In the genomic region with DNA sequence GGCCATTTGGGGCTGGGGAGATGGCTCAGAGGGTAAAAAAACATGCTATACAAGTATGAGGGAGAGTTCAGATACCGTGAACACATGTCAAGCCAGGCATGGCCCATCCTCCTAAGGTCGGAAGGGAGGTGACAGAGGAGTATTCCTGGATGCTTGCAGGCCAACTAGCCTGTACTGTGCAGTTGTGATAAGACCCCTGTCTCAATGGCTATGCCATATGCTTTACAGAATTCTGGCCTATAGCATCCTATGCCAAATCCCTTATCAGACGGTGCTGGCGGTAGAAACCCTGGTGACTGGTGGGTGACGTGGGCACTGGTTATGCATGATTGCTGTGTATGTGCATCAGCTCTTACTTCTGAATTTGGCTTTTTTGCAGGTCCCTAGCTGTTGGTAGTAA, we compare ENCODE assay signal across 27 mouse cellular contexts. TPM values are rescaled to one million over a fixed set of nuclear protein-coding genes. Genes with fewer than 3 reads are reported as not detected.
DNase-seq lines count a peak whose midpoint lies in the region; ATAC-seq lines count a peak whose summit lies in the region.
"Had no signal": no experiment of that assay in that cellular context is flagged by ENCODE, and none has a peak within 500 bp of the region (broad histone marks: within the 10 kb centered on the region; RNA-seq: fewer than 3 reads in every experiment).

No protein-coding gene starts in this region.

- no peak for DNase-seq in kidney, adult 11 months
- DNase-seq in c-Kit-positive CD71-positive TER-119-negative erythroid progenitor cells, embryonic 14.5 days (ENCODE audit: low read depth), result peak; percentile 56
- DNase-seq in liver, result peak; percentile 58
- DNase-seq in left cerebral cortex, adult 18-20 months (ENCODE audit: low spot score in 2 of 2), result no peak
- no peak for DNase-seq in layer of hippocampus, postnatal 10 days (ENCODE audit: low spot score in 2 of 2)
- no peak for DNase-seq in embryonic facial prominence, embryonic 10.5 days (ENCODE audit: low spot score)
- DNase-seq: adrenal gland, postnatal 25 days; cerebellum, adult 11-12 months; cerebellum, postnatal 10 days; gastrocnemius, adult 2 months; heart, postnatal 4 days; kidney, postnatal 36 days; lung, postnatal 10 days; retina, postnatal 1 day; right cerebral cortex, postnatal 25 days had no signal

- no peaks in the 10 kb centered on the region for H3K4me1 ChIP-seq in kidney, embryonic 15.5 days
- H3K4me1 ChIP-seq in liver, embryonic 16.5 days (ENCODE audit: control insufficient read depth, low read depth, low read length), result peaks cover 22% of the 10 kb centered on the region
- H3K4me1 ChIP-seq in embryonic facial prominence, embryonic 10.5 days, result no peaks in the 10 kb centered on the region
- H3K4me1 ChIP-seq: embryonic facial prominence, embryonic 12.5 days; heart, embryonic 10.5 days; limb, embryonic 15.5 days; neural tube, embryonic 13.5 days had no signal

- no peaks in the 10 kb centered on the region for H3K9me3 ChIP-seq in kidney, embryonic 15.5 days (replicated peaks)
- H3K9me3 ChIP-seq in liver, embryonic 16.5 days (replicated peaks; ENCODE audit: control insufficient read depth, low read length), result no peaks in the 10 kb centered on the region
- no peaks in the 10 kb centered on the region for H3K9me3 ChIP-seq in embryonic facial prominence, embryonic 10.5 days
- H3K9me3 ChIP-seq: embryonic facial prominence, embryonic 12.5 days; heart, embryonic 10.5 days; limb, embryonic 15.5 days; megakaryocyte, embryonic 14.5 days; neural tube, embryonic 13.5 days had no signal

- H3K4me3 ChIP-seq in kidney, embryonic 15.5 days (replicated peaks), result no peak overlapping the region
- no peak overlapping the region for H3K4me3 ChIP-seq in liver, embryonic 16.5 days (ENCODE audit: low read depth, low read length)
- H3K4me3 ChIP-seq in embryonic facial prominence, embryonic 10.5 days, result no peak overlapping the region
- H3K4me3 ChIP-seq: embryonic facial prominence, embryonic 12.5 days; gastrocnemius, adult 2 months; heart, embryonic 10.5 days; limb, embryonic 15.5 days; megakaryocyte, embryonic 14.5 days; myocyte; neural tube, embryonic 13.5 days had no signal

- H3K9ac ChIP-seq in kidney, embryonic 15.5 days, result no peak overlapping the region
- no peak overlapping the region for H3K9ac ChIP-seq in liver, embryonic 16.5 days (ENCODE audit: low read depth, low read length)
- H3K9ac ChIP-seq: embryonic facial prominence, embryonic 12.5 days; hindbrain, embryonic 14.5 days; limb, embryonic 15.5 days; neural tube, embryonic 13.5 days had no signal

- 0 out of 2 replicates have a peak, but pooled peaks have one; percentile 12 for ATAC-seq in kidney, embryonic 15.5 days (replicated peaks; ENCODE audit: low FRiP score)
- peak; percentile 96 for ATAC-seq in liver, embryonic 16.5 days (ENCODE audit: low read depth)
- ATAC-seq: forebrain, embryonic 14.5 days; midbrain, embryonic 16.5 days had no signal

- H3K27me3 ChIP-seq in kidney, embryonic 15.5 days, result no peaks in the 10 kb centered on the region
- H3K27me3 ChIP-seq in liver, embryonic 16.5 days (ENCODE audit: control insufficient read depth, insufficient read depth, low read depth, low read length), result no peaks in the 10 kb centered on the region
- H3K27me3 ChIP-seq in embryonic facial prominence, embryonic 10.5 days (replicated peaks; ENCODE audit: low read depth, poor library complexity, severe bottlenecking), result no peaks in the 10 kb centered on the region
- H3K27me3 ChIP-seq: embryonic facial prominence, embryonic 12.5 days; limb, embryonic 15.5 days; megakaryocyte, embryonic 14.5 days; neural tube, embryonic 13.5 days had no signal

- peaks cover 73% of the 10 kb centered on the region for H3K36me3 ChIP-seq in kidney, embryonic 15.5 days
- H3K36me3 ChIP-seq in liver, embryonic 16.5 days (ENCODE audit: control insufficient read depth, insufficient read depth), result peaks cover 34% of the 10 kb centered on the region
- peaks cover 99% of the 10 kb centered on the region for H3K36me3 ChIP-seq in embryonic facial prominence, embryonic 10.5 days (replicated peaks)

- H3K27ac ChIP-seq in kidney, embryonic 15.5 days, result no peak overlapping the region
- peak overlapping the region; percentile 43 for H3K27ac ChIP-seq in liver, embryonic 16.5 days (ENCODE audit: low read length)
- H3K27ac ChIP-seq in embryonic facial prominence, embryonic 10.5 days (replicated peaks), result no peak overlapping the region
- H3K27ac ChIP-seq: embryonic facial prominence, embryonic 12.5 days; gastrocnemius, adult 2 months; heart, embryonic 10.5 days; hindbrain, embryonic 14.5 days; limb, embryonic 15.5 days; neural tube, embryonic 13.5 days had no signal

- H3K4me2 ChIP-seq in kidney, embryonic 15.5 days, result no peak overlapping the region
- H3K4me2 ChIP-seq in liver, embryonic 16.5 days (ENCODE audit: low read depth, low read length), result peak overlapping the region; percentile 10; the same call in 1 of the 2 replicates
- H3K4me2 ChIP-seq: embryonic facial prominence, embryonic 12.5 days; hindbrain, embryonic 14.5 days; limb, embryonic 15.5 days; neural tube, embryonic 13.5 days had no signal

- 90% methylated on average over 5 of the region's 5 CpGs for WGBS in kidney, embryonic 15.5 days
- WGBS in liver, embryonic 16.5 days (ENCODE audit: insufficient replicate concordance), result 26% methylated on average over 5 of the region's 5 CpGs
- 94% methylated on average over 5 of the region's 5 CpGs for WGBS in embryonic facial prominence, embryonic 10.5 days

RNA-seq across cellular contexts. Expression of a gene that starts 10.3 kb away (rescaled TPM):
- 50.0 and 51.6 TPM in 2 replicates for polyA plus RNA-seq in kidney, embryonic 15.5 days (2015; fragmentation: Nextera tagmentation; extraction: Ambion mirVana)
- polyA plus RNA-seq in liver, embryonic 16.5 days (2015; fragmentation: Nextera tagmentation; extraction: Ambion mirVana), result 29.3 and 32.2 TPM in 2 replicates
- 100 to 1,000 TPM in 1 of 2 experiments, 10 to 100 TPM in 1; 93.2 to 102 TPM for total RNA-seq in left cerebral cortex, adult 18-20 months (2021)
- total RNA-seq in layer of hippocampus, postnatal 10 days (2021), result 10 to 100 TPM; 71.1 to 74.5 TPM
- 66.4 and 68.0 TPM in 2 replicates for polyA plus RNA-seq in embryonic facial prominence, embryonic 10.5 days (2016; fragmentation: Nextera tagmentation; extraction: Ambion mirVana)

RNA-seq across cellular contexts. Expression of a gene that starts 29.2 kb away (rescaled TPM):
- polyA plus RNA-seq in kidney, embryonic 15.5 days (2015; fragmentation: Nextera tagmentation; extraction: Ambion mirVana), result 0.51 and 1.3 TPM in 2 replicates
- polyA plus RNA-seq in liver, embryonic 16.5 days (2015; fragmentation: Nextera tagmentation; extraction: Ambion mirVana), result 19.3 and 20.6 TPM in 2 replicates
- 100 to 1,000 TPM; 102 to 105 TPM for total RNA-seq in left cerebral cortex, adult 18-20 months (2021)
- 100 to 1,000 TPM; 164 to 175 TPM for total RNA-seq in layer of hippocampus, postnatal 10 days (2021)
- polyA plus RNA-seq in embryonic facial prominence, embryonic 10.5 days (2016; fragmentation: Nextera tagmentation; extraction: Ambion mirVana), result 1.8 and 2.9 TPM in 2 replicates
- total RNA-seq: gastrocnemius, adult 2 months; granulocyte monocyte progenitor cell, adult 5-6 weeks had no signal
- polyA plus RNA-seq: myocyte had no signal

RNA-seq across cellular contexts. Expression of a gene that starts 54.5 kb away (rescaled TPM):
- 4.6 and 6.4 TPM in 2 replicates for polyA plus RNA-seq in kidney, embryonic 15.5 days (2015; fragmentation: Nextera tagmentation; extraction: Ambion mirVana)
- 0.09 and 0.21 TPM in 2 replicates for polyA plus RNA-seq in liver, embryonic 16.5 days (2015; fragmentation: Nextera tagmentation; extraction: Ambion mirVana)
- total RNA-seq in left cerebral cortex, adult 18-20 months (2021), result 10 to 100 TPM in 1 of 2 experiments, 1 to 10 TPM in 1; 6.1 to 10.8 TPM
- total RNA-seq in layer of hippocampus, postnatal 10 days (2021), result 10 to 100 TPM; 84.1 to 93.2 TPM
- polyA plus RNA-seq in embryonic facial prominence, embryonic 10.5 days (2016; fragmentation: Nextera tagmentation; extraction: Ambion mirVana), result 18.1 and 19.6 TPM in 2 replicates
- total RNA-seq: gastrocnemius, adult 2 months; granulocyte monocyte progenitor cell, adult 5-6 weeks had no signal
- polyA plus RNA-seq: myocyte had no signal

Comparison
In these comparisons a context has a peak if more than half of its experiments do, and no peak if none do; other contexts are left out.
1. DNase-seq: peak in c-Kit-positive CD71-positive TER-119-negative erythroid progenitor cells, embryonic 14.5 days (single experiment) and liver (single experiment); none in kidney, adult 11 months (single experiment), left cerebral cortex, adult 18-20 months (0 of 2), layer of hippocampus, postnatal 10 days (0 of 2) and embryonic facial prominence, embryonic 10.5 days (single experiment).